Comparison of ENCODE assay signal across 1 mouse cellular context in genomic region chr14:71795713-71796112, GRCm38 (mm10).
TF ChIP-seq lines count a peak whose summit lies in the region.

No protein-coding gene starts in this region.

TF ChIP-seq in CH12.LX, 34 proteins besides CTCF, POLR2A, EP300 and RAD21 (continued from another document):
- no peak for TF ChIP-seq POLR2AphosphoS2 (IDR thresholded peaks at IDR 0.05; ENCODE audit: low read depth, low read length)
- no peak for TF ChIP-seq RCOR1 (conservative IDR thresholded peaks at IDR 0.05; ENCODE audit: low read depth, low read length)
- TF ChIP-seq MAZ (IDR thresholded peaks at IDR 0.05; ENCODE audit: low read depth, low read length), result no peak
